8 mouse cellular contexts compared by ENCODE assay signal in genomic region chr19:5302455-5302854, GRCm38 (mm10). TPM values are rescaled to one million over a fixed set of nuclear protein-coding genes. Genes with fewer than 3 reads are reported as not detected.
DNase-seq lines count a peak whose midpoint lies in the region; ATAC-seq and TF ChIP-seq lines count a peak whose summit lies in the region.

No protein-coding gene starts in this region.

- H3K36me3 ChIP-seq in hindbrain, embryonic 11.5 days (ENCODE audit: control insufficient read depth, insufficient read depth, low read length) = peaks cover 9% of the 10 kb centered on the region; the same call in 1 of the 2 replicates
- peaks cover 22% of the 10 kb centered on the region for H3K36me3 ChIP-seq in hindbrain, embryonic 16.5 days (ENCODE audit: control insufficient read depth, insufficient read depth, low read length)

- peak; percentile 71 for DNase-seq in hindbrain, embryonic 11.5 days (ENCODE audit: low spot score)
- peak; percentile 33 for DNase-seq in urinary bladder, postnatal 25 days (ENCODE audit: low spot score)
- no peak for DNase-seq in urinary bladder, postnatal 36 days (ENCODE audit: low spot score in 2 of 2)
- peak; percentile 83 for DNase-seq in kidney, postnatal 10 days
- peak; percentile 59 to 76 for DNase-seq in natural killer cell, adult 2 months (ENCODE audit: low spot score in 2 of 2)
- no peak for DNase-seq in cerebellum, adult 9-11 months

- peaks cover 7% of the 10 kb centered on the region for H3K27me3 ChIP-seq in hindbrain, embryonic 11.5 days (ENCODE audit: control insufficient read depth, insufficient read depth, low read length)
- no peaks in the 10 kb centered on the region for H3K27me3 ChIP-seq in hindbrain, embryonic 16.5 days (replicated peaks; ENCODE audit: control insufficient read depth, insufficient read depth, low read length)

- H3K4me2 ChIP-seq in hindbrain, embryonic 11.5 days (replicated peaks; ENCODE audit: low read depth, low read length) = no peak overlapping the region
- no peak overlapping the region for H3K4me2 ChIP-seq in hindbrain, embryonic 16.5 days (ENCODE audit: low read length)

- TF ChIP-seq CTCF in cortical plate, adult 2 months (IDR thresholded peaks at IDR 0.05; ENCODE audit: extremely low read depth, insufficient read depth, low read length) = peak; percentile 51

- H3K4me1 ChIP-seq in hindbrain, embryonic 11.5 days (replicated peaks; ENCODE audit: control insufficient read depth, insufficient read depth, low read length) = peaks cover 5% of the 10 kb centered on the region
- H3K4me1 ChIP-seq in hindbrain, embryonic 16.5 days (ENCODE audit: control insufficient read depth, insufficient read depth, low read depth, low read length) = peaks cover 13% of the 10 kb centered on the region
- H3K4me1 ChIP-seq in cortical plate, adult 2 months (ENCODE audit: control insufficient read depth, insufficient read depth, low read length) = peaks cover 8% of the 10 kb centered on the region; the same call in 1 of the 2 replicates

- no peak overlapping the region for H3K4me3 ChIP-seq in hindbrain, embryonic 11.5 days (ENCODE audit: low read depth, low read length)
- H3K4me3 ChIP-seq in hindbrain, embryonic 16.5 days (ENCODE audit: low read length) = no peak overlapping the region
- H3K4me3 ChIP-seq in cortical plate, adult 2 months (ENCODE audit: insufficient read depth, low read length) = no peak overlapping the region

- no peak for TF ChIP-seq POLR2A in cortical plate, adult 2 months (IDR thresholded peaks at IDR 0.05; ENCODE audit: extremely low read depth, insufficient read depth, low read length)

- no peak for ATAC-seq in hindbrain, embryonic 11.5 days (ENCODE audit: low FRiP score)
- no peak for ATAC-seq in hindbrain, embryonic 16.5 days

- H3K9ac ChIP-seq in hindbrain, embryonic 11.5 days (ENCODE audit: low read depth, low read length) = no peak overlapping the region
- no peak overlapping the region for H3K9ac ChIP-seq in hindbrain, embryonic 16.5 days (ENCODE audit: low read depth, low read length)

- H3K9me3 ChIP-seq in hindbrain, embryonic 11.5 days (ENCODE audit: control insufficient read depth, low read length) = peaks cover 5% of the 10 kb centered on the region; the same call in 1 of the 2 replicates
- peaks cover 5% of the 10 kb centered on the region for H3K9me3 ChIP-seq in hindbrain, embryonic 16.5 days (ENCODE audit: control insufficient read depth, low read length)

- WGBS in hindbrain, embryonic 11.5 days = 18% methylated on average over 4 of the region's 4 CpGs
- 17% methylated on average over 4 of the region's 4 CpGs for WGBS in hindbrain, embryonic 16.5 days

- no peak overlapping the region for H3K27ac ChIP-seq in hindbrain, embryonic 11.5 days (ENCODE audit: low read depth, low read length)
- H3K27ac ChIP-seq in hindbrain, embryonic 16.5 days (ENCODE audit: low read depth, low read length) = no peak overlapping the region
- no peak overlapping the region for H3K27ac ChIP-seq in cortical plate, adult 2 months (ENCODE audit: insufficient read depth, low read length)

RNA-seq across cellular contexts. Expression of gene Gal3st3, which starts 4.3 kb away (rescaled TPM):
- polyA plus RNA-seq in hindbrain, embryonic 11.5 days (2014; fragmentation: Nextera tagmentation; extraction: Ambion mirVana) = 14.0 and 14.6 TPM in 2 replicates
- 42.3 and 48.3 TPM in 2 replicates for polyA plus RNA-seq in hindbrain, embryonic 16.5 days (2015; fragmentation: Nextera tagmentation; extraction: Ambion mirVana)
- 61.9 and 62.3 TPM in 2 replicates for polyA plus RNA-seq in cortical plate, adult 2 months (2012; rRNA removed)

RNA-seq across cellular contexts. Expression of gene Sf3b2, which starts 7.2 kb away (rescaled TPM):
- 385 and 404 TPM in 2 replicates for polyA plus RNA-seq in hindbrain, embryonic 11.5 days (2014; fragmentation: Nextera tagmentation; extraction: Ambion mirVana)
- polyA plus RNA-seq in hindbrain, embryonic 16.5 days (2015; fragmentation: Nextera tagmentation; extraction: Ambion mirVana) = 308 and 315 TPM in 2 replicates
- 151 and 159 TPM in 2 replicates for polyA plus RNA-seq in cortical plate, adult 2 months (2012; rRNA removed)

RNA-seq across cellular contexts. Expression of gene Pacs1, which starts 29.5 kb away (rescaled TPM):
- 23.2 and 23.4 TPM in 2 replicates for polyA plus RNA-seq in hindbrain, embryonic 11.5 days (2014; fragmentation: Nextera tagmentation; extraction: Ambion mirVana)
- polyA plus RNA-seq in hindbrain, embryonic 16.5 days (2015; fragmentation: Nextera tagmentation; extraction: Ambion mirVana) = 47.6 and 56.9 TPM in 2 replicates
- polyA plus RNA-seq in cortical plate, adult 2 months (2012; rRNA removed) = 47.0 and 47.8 TPM in 2 replicates

RNA-seq across cellular contexts. Expression of gene Catsper1, which starts 33.1 kb away (rescaled TPM):
- polyA plus RNA-seq in hindbrain, embryonic 11.5 days (2014; fragmentation: Nextera tagmentation; extraction: Ambion mirVana) = not detected in 2 replicates
- polyA plus RNA-seq in hindbrain, embryonic 16.5 days (2015; fragmentation: Nextera tagmentation; extraction: Ambion mirVana) = not detected in 2 replicates
- polyA plus RNA-seq in cortical plate, adult 2 months (2012; rRNA removed) = not detected in 2 replicates

RNA-seq across cellular contexts. Expression of gene Cst6, which starts 46.9 kb away (rescaled TPM):
- polyA plus RNA-seq in hindbrain, embryonic 11.5 days (2014; fragmentation: Nextera tagmentation; extraction: Ambion mirVana) = 1.7 and 2.3 TPM in 2 replicates
- polyA plus RNA-seq in hindbrain, embryonic 16.5 days (2015; fragmentation: Nextera tagmentation; extraction: Ambion mirVana) = 9.8 and 11.9 TPM in 2 replicates
- 22.3 and 23.9 TPM in 2 replicates for polyA plus RNA-seq in cortical plate, adult 2 months (2012; rRNA removed)

Comparison
In these comparisons a context has a peak if more than half of its experiments do, and no peak if none do; other contexts are left out.
1. DNase-seq: peak in hindbrain, embryonic 11.5 days (single experiment), urinary bladder, postnatal 25 days (single experiment), kidney, postnatal 10 days (single experiment) and natural killer cell, adult 2 months (2 of 2); none in urinary bladder, postnatal 36 days (0 of 2) and cerebellum, adult 9-11 months (single experiment).